Mouse (Mus musculus): ENCODE results near the gene Cerkl.

GRCm38 (mm10) chr2:79414505-79414904 lies 42.1 kb downstream of the Cerkl start:
- TF ChIP-seq CTCF (IDR thresholded peaks at IDR 0.05; ENCODE audit: insufficient read depth, low read length) (no peak), POLR2A (IDR thresholded peaks at IDR 0.05; ENCODE audit: borderline replicate concordance, extremely low read depth, low read depth, low read length) (no peak)

All from lung, adult 2 months (tissue).